Mouse (Mus musculus) small intestine, adult 2 months (tissue): ENCODE data around the gene Strn3. TPM values are rescaled to one million over a fixed set of nuclear protein-coding genes. Genes with fewer than 3 reads are reported as not detected.

Experiments
- H3K27ac ChIP-seq: fragments of 200-500 bp; 2 replicates; pipeline ENCODE4 v1.5.1; 2012; ENCODE audit warnings: low read depth, low read length, control low read depth, inconsistent platforms; ENCODE audit not compliant: insufficient read depth
- H3K27me3 ChIP-seq: fragments of 200-500 bp; 2 replicates; pipeline ENCODE4 v1.6.1; 2012; ENCODE audit warnings: mild to moderate bottlenecking, moderate library complexity, low read length, inconsistent platforms; ENCODE audit not compliant: control insufficient read depth, insufficient read depth
- H3K36me3 ChIP-seq: fragments of 200-500 bp; 2 replicates; pipeline ENCODE4 v1.6.1; 2012; ENCODE audit warnings: mild to moderate bottlenecking, low read length, control low read depth, inconsistent platforms; ENCODE audit not compliant: control insufficient read depth, insufficient read depth
- H3K4me1 ChIP-seq: fragments of 200-500 bp; 2 replicates; pipeline ENCODE4 v1.6.1; 2012; ENCODE audit warnings: low read length, inconsistent platforms, mixed read lengths; ENCODE audit not compliant: control insufficient read depth, insufficient read depth, insufficient read length
- H3K4me3 ChIP-seq: fragments of 200-500 bp; 2 replicates; pipeline ENCODE4 v1.5.1; 2012; ENCODE audit warnings: low read depth, mild to moderate bottlenecking, control low read depth, inconsistent platforms, low read length, moderate library complexity
- CTCF ChIP-seq: fragments of 200-500 bp; IDR thresholded peaks from 2 replicates; pipeline ENCODE4 v1.5.1; 2012; ENCODE audit warnings: low read depth, mild to moderate bottlenecking, control low read depth, inconsistent platforms, low read length, moderate library complexity, mixed read lengths; ENCODE audit not compliant: insufficient replicate concordance, insufficient read length; ENCODE audit errors: extremely low read depth
- POLR2A ChIP-seq: fragments of 200-500 bp; IDR thresholded peaks from 2 replicates; pipeline ENCODE4 v1.6.1; 2012; ENCODE audit warnings: low read depth, mild to moderate bottlenecking, control low read depth, inconsistent platforms, low read length, moderate library complexity
- WGBS: fragments of 180-500 bp; shearing (Covaris S2); methylation state at CpG from one replicate; pipeline ENCODE4 v1.1.7; 2018; 5-methylcytosine and 5-hydroxymethylcytosine counted together
- polyA plus RNA-seq: library from polyadenylated mRNA; depleted of rRNA; stranded (reverse); fragments of >200 nt; gene quantifications from 2 replicates; pipeline ENCODE4 v1.2.3, GENCODE M21; 2012

Gene Strn3
- polyA plus RNA-seq, 1 experiment: 9.6 TPM

GRCm38 (mm10) chr12:51705778-51706177, 14.1 kb upstream of the Strn3 start:
- peaks cover 6% of the 10 kb centered on the region; the same call in 1 of the 2 replicates for H3K4me1 ChIP-seq
- H3K27ac ChIP-seq: no peak overlapping the region
- H3K27me3 ChIP-seq: no peaks in the 10 kb centered on the region
- WGBS: 57% methylated on average over 12 of the region's 12 CpGs
- H3K36me3 ChIP-seq: no peaks in the 10 kb centered on the region
- TF ChIP-seq CTCF (no peak), POLR2A (no peak)
- no peak overlapping the region for H3K4me3 ChIP-seq

GRCm38 (mm10) chr12:51704572-51704971, 12.9 kb upstream of the Strn3 start:
- TF ChIP-seq CTCF (no peak), POLR2A (no peak)
- Histone ChIP-seq H3K27me3 (no peaks in the 10 kb centered on the region), H3K27ac (no peak overlapping the region), H3K36me3 (no peaks in the 10 kb centered on the region), H3K4me3 (no peak overlapping the region), H3K4me1 (peaks cover 9% of the 10 kb centered on the region; the same call in 1 of the 2 replicates)
- WGBS: 81% methylated on average over 7 of the region's 7 CpGs

GRCm38 (mm10) chr12:51703859-51704258, 12.2 kb upstream of the Strn3 start:
- Histone ChIP-seq H3K4me3 (no peak overlapping the region), H3K27ac (no peak overlapping the region), H3K4me1 (peaks cover 9% of the 10 kb centered on the region; the same call in 1 of the 2 replicates), H3K27me3 (no peaks in the 10 kb centered on the region), H3K36me3 (no peaks in the 10 kb centered on the region)
- WGBS: 100% methylated on average over 1 of the region's 1 CpGs
- TF ChIP-seq CTCF (no peak), POLR2A (no peak)

GRCm38 (mm10) chr12:51701723-51702122, 10.0 kb upstream of the Strn3 start:
- no peak for TF ChIP-seq CTCF
- no peak for TF ChIP-seq POLR2A
- Histone ChIP-seq H3K36me3 (no peaks in the 10 kb centered on the region), H3K4me3 (no peak overlapping the region), H3K27ac (no peak overlapping the region), H3K4me1 (peaks cover 9% of the 10 kb centered on the region; the same call in 1 of the 2 replicates), H3K27me3 (no peaks in the 10 kb centered on the region)

GRCm38 (mm10) chr12:51699623-51700393, 8.1 kb upstream of the Strn3 start:
- 54% methylated on average over 8 of the region's 8 CpGs for WGBS
- Histone ChIP-seq H3K27ac (no peak overlapping the region), H3K4me1 (peaks cover 3% of the 10 kb centered on the region; the same call in 1 of the 2 replicates), H3K27me3 (no peaks in the 10 kb centered on the region), H3K36me3 (no peaks in the 10 kb centered on the region), H3K4me3 (no peak overlapping the region)
- TF ChIP-seq POLR2A (no peak), CTCF (no peak)

- H3K36me3 ChIP-seq: no peaks in the 10 kb centered on the region
- no peak overlapping the region for H3K27ac ChIP-seq
- no peak overlapping the region for H3K4me3 ChIP-seq
- WGBS: 94% methylated on average over 2 of the region's 2 CpGs
- TF ChIP-seq CTCF (no peak), POLR2A (no peak)
- no peaks in the 10 kb centered on the region for H3K27me3 ChIP-seq
- peaks cover 9% of the 10 kb centered on the region; the same call in 1 of the 2 replicates for H3K4me1 ChIP-seq
Observed at GRCm38 (mm10) chr12:51696157-51696556, 4.5 kb upstream of the Strn3 start.

GRCm38 (mm10) chr12:51694966-51695365, 3.3 kb upstream of the Strn3 start:
- 28% methylated on average over 1 of the region's 1 CpGs for WGBS
- Histone ChIP-seq H3K4me1 (peaks cover 7% of the 10 kb centered on the region; the same call in 1 of the 2 replicates), H3K27me3 (no peaks in the 10 kb centered on the region), H3K4me3 (no peak overlapping the region), H3K27ac (no peak overlapping the region), H3K36me3 (no peaks in the 10 kb centered on the region)
- TF ChIP-seq CTCF (no peak), POLR2A (no peak)
